Mouse (Mus musculus): Measurements from ENCODE around the gene Zfp446. TPM values are rescaled to one million over a fixed set of nuclear protein-coding genes. Genes with fewer than 3 reads are reported as not detected.

Zfp446 gene
- polyA plus RNA-seq, 1 experiment from 2014 or later, result 2.1 TPM

DNA sequence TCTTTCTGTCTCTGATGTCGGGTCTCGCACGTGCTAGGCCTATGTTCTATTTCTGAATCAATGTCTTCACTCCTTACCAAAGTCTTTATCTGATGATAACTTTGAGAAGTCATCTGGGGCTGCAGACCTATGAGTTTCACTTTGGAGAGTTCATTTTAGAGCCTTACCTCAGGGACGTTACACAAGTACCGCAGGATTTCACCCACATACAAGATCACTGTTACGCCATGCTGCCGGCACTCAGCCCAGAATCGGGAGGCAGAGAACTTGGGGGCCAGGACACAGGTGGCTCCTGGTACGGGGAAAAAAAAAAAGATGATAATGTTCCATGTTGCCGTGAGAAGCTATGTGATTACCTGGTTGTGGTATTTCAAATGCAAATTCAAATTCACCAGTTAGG, 15.5 kb downstream of the Zfp446 start:
- Histone ChIP-seq H3K36me3 (ENCODE audit: control insufficient read depth, insufficient read depth, low read length) (no peaks in the 10 kb centered on the region), H3K4me1 (replicated peaks; ENCODE audit: control insufficient read depth, insufficient read depth) (no peaks in the 10 kb centered on the region), H3K27ac (replicated peaks) (no peak overlapping the region), H3K4me2 (replicated peaks; ENCODE audit: low read depth) (no peak overlapping the region), H3K27me3 (ENCODE audit: control insufficient read depth, insufficient read depth, low read length) (no peaks in the 10 kb centered on the region), H3K4me3 (ENCODE audit: low read depth, low read length) (no peak overlapping the region), H3K9ac (ENCODE audit: low read length) (no peak overlapping the region), H3K9me3 (ENCODE audit: control insufficient read depth, low read length) (no peaks in the 10 kb centered on the region)
- no peak for DNase-seq (ENCODE audit: low spot score)
- TF ChIP-seq CTCF (IDR thresholded peaks at IDR 0.05; ENCODE audit: low read depth), result no peak
- ATAC-seq (ENCODE audit: low FRiP score, low TSS enrichment), result no peak
- 86% methylated on average over 10 of the region's 10 CpGs for WGBS

DNA sequence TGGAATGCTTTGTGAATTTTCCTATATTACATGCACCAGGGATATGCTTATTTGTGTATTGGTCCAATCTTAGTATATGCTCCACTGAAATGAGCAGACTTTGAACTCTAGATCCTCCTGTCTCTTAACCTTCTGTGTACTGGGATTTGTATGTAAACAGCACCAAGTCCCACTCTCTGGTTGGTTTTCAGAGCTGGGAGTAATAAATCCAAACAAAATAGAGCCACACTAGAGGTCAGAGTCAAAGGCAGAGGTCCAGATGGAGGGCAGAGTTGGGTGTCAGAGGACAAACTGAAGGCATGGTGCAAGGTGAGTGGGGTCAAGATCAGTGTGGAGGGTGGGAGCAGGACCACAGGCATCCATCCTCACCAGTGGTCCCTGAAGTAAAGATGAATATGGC, 18.2 kb downstream of the Zfp446 start:
- no peak for DNase-seq (ENCODE audit: low spot score)

DNA sequence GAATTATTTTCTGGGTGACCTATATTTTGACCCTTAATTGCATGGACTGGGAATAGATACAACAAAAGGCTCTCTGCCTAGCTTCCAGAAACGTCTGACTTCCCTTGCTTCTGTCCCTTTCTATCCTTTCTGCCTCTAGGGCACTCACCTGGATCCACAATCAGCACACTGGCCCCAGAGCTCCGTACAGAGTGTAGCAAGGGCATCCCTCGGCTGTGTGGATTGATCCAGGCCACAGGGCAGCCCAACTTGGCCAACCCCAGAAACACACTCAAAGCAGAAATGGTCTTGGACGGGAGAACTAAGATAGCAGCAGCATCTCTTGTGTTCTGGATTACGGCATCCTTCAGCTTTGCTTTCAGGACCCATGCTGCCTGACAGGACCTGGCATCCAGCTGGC, 19.6 kb downstream of the Zfp446 start:
- WGBS, result 69% methylated on average over 5 of the region's 5 CpGs
- TF ChIP-seq CTCF (IDR thresholded peaks at IDR 0.05; ENCODE audit: low read depth) (no peak), EP300 (optimal IDR thresholded peaks at IDR 0.05) (no peak)
- no peaks in the 10 kb centered on the region for H3K36me3 ChIP-seq (ENCODE audit: control insufficient read depth, insufficient read depth, low read length)
- DNase-seq (ENCODE audit: low spot score) (no peak), ATAC-seq (ENCODE audit: low FRiP score, low TSS enrichment) (no peak)
- no peak overlapping the region for H3K4me3 ChIP-seq (ENCODE audit: low read depth, low read length)
- no peak overlapping the region for H3K9ac ChIP-seq (ENCODE audit: low read length)
- no peak overlapping the region for H3K4me2 ChIP-seq (replicated peaks; ENCODE audit: low read depth)
- no peak overlapping the region for H3K27ac ChIP-seq (replicated peaks)
- H3K27me3 ChIP-seq (ENCODE audit: control insufficient read depth, insufficient read depth, low read length), result no peaks in the 10 kb centered on the region
- no peaks in the 10 kb centered on the region for H3K9me3 ChIP-seq (ENCODE audit: control insufficient read depth, low read length)
- no peaks in the 10 kb centered on the region for H3K4me1 ChIP-seq (replicated peaks; ENCODE audit: control insufficient read depth, insufficient read depth)

More for the DNA sequence above, 18.2 kb downstream of the Zfp446 start:
- Histone ChIP-seq H3K4me1 (replicated peaks; ENCODE audit: control insufficient read depth, insufficient read depth) (no peaks in the 10 kb centered on the region), H3K9ac (ENCODE audit: low read length) (no peak overlapping the region), H3K27ac (replicated peaks) (no peak overlapping the region), H3K27me3 (ENCODE audit: control insufficient read depth, insufficient read depth, low read length) (no peaks in the 10 kb centered on the region), H3K4me3 (ENCODE audit: low read depth, low read length) (no peak overlapping the region), H3K36me3 (ENCODE audit: control insufficient read depth, insufficient read depth, low read length) (no peaks in the 10 kb centered on the region), H3K9me3 (ENCODE audit: control insufficient read depth, low read length) (no peaks in the 10 kb centered on the region), H3K4me2 (replicated peaks; ENCODE audit: low read depth) (no peak overlapping the region)
- no peak for ATAC-seq (ENCODE audit: low FRiP score, low TSS enrichment)
- TF ChIP-seq CTCF (IDR thresholded peaks at IDR 0.05; ENCODE audit: low read depth) (no peak), EP300 (optimal IDR thresholded peaks at IDR 0.05) (no peak)

DNA sequence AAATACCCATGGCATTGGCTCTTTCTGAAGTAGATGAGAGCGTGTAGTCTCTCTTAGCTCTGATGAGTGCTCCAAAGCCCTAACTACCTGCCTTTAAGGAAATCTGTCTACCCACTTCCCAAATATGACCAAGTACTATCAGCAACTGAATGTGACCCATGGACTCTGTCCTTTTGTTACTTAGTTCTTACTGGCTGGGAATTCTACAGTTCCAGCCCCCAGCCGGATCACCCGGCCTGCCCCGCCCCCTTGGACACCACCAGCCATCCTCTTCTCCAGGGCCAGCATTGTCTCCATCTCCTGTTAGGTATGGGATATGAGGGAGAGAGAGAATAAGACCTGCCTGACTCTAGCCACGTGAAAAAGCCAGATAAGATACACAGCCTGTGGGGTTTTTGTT, 20.4 kb downstream of the Zfp446 start, which contains the start of gene Slc27a5:
Slc27a5 (minus strand) TSS at position 140 of the 400 bp plus-strand sequence.
- no peak for TF ChIP-seq EP300 (optimal IDR thresholded peaks at IDR 0.05)
- TF ChIP-seq CTCF (IDR thresholded peaks at IDR 0.05; ENCODE audit: low read depth), result no peak
- Histone ChIP-seq H3K4me2 (replicated peaks; ENCODE audit: low read depth) (no peak within 1 kb of the TSS), H3K9ac (ENCODE audit: low read length) (no peak within 1 kb of the TSS), H3K9me3 (ENCODE audit: control insufficient read depth, low read length) (no peaks in the 10 kb centered on the region), H3K36me3 (ENCODE audit: control insufficient read depth, insufficient read depth, low read length) (no peaks in the 10 kb centered on the region), H3K27ac (replicated peaks) (no peak within 1 kb of the TSS), H3K4me3 (ENCODE audit: low read depth, low read length) (no peak within 1 kb of the TSS), H3K4me1 (replicated peaks; ENCODE audit: control insufficient read depth, insufficient read depth) (no peaks in the 10 kb centered on the region), H3K27me3 (ENCODE audit: control insufficient read depth, insufficient read depth, low read length) (no peaks in the 10 kb centered on the region)
- DNase-seq (ENCODE audit: low spot score), result no peak
- WGBS, result 76% methylated on average over 5 of the region's 5 CpGs
- no peak for ATAC-seq (ENCODE audit: low FRiP score, low TSS enrichment)

DNA sequence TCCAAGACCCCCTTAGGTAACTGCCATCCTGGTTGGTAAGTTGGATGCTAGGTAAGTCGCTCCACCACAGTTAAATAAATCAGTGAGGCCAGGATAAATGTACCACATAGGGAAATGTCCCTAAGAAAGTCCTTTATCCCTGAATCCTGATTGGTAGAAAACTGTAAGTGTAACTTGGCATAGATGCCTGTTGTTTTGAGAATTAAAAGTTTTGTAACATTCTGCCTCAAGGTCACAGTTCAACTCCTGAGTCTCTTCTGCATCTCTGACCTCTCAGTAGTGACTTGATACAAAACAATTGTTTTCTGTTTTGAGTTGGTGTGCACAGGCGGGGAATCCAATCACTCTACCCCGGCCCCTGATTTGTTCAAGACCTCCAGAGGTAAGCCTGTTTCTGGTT, 21.2 kb downstream of the Zfp446 start, which contains the start of gene Trim28:
Trim28 (plus strand) TSS at position 264 of the 400 bp plus-strand sequence.
- Histone ChIP-seq H3K4me2 (replicated peaks; ENCODE audit: low read depth) (no peak within 1 kb of the TSS), H3K4me3 (ENCODE audit: low read depth, low read length) (no peak within 1 kb of the TSS), H3K27me3 (ENCODE audit: control insufficient read depth, insufficient read depth, low read length) (no peaks in the 10 kb centered on the region), H3K9me3 (ENCODE audit: control insufficient read depth, low read length) (no peaks in the 10 kb centered on the region), H3K9ac (ENCODE audit: low read length) (no peak within 1 kb of the TSS), H3K4me1 (replicated peaks; ENCODE audit: control insufficient read depth, insufficient read depth) (no peaks in the 10 kb centered on the region), H3K27ac (replicated peaks) (no peak within 1 kb of the TSS), H3K36me3 (ENCODE audit: control insufficient read depth, insufficient read depth, low read length) (no peaks in the 10 kb centered on the region)
- DNase-seq (ENCODE audit: low spot score) (no peak), ATAC-seq (ENCODE audit: low FRiP score, low TSS enrichment) (no peak)
- 80% methylated on average over 3 of the region's 3 CpGs for WGBS
- no peak for TF ChIP-seq CTCF (IDR thresholded peaks at IDR 0.05; ENCODE audit: low read depth)

DNA sequence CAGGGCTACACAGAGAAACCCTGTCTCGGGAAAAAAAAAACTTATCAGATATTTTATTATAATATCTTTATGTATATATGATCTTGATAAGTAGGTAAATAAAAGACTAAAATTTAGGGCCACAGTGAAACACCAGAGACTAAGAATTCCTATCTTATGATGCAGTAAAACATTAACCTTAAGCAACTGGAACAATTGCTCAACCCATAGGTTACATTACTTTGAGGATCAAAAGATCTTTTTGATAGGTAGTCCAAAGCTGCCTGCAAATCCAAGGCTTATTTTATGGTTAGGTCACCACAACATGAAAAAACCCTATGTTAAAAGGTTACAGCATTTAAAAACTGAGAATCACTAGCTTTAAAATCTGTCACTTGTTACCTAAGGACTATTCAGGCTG, 23.9 kb downstream of the Zfp446 start:
- Histone ChIP-seq H3K27me3 (ENCODE audit: control insufficient read depth, insufficient read depth, low read length) (no peaks in the 10 kb centered on the region), H3K27ac (replicated peaks) (no peak overlapping the region), H3K4me2 (replicated peaks; ENCODE audit: low read depth) (no peak overlapping the region), H3K36me3 (ENCODE audit: control insufficient read depth, insufficient read depth, low read length) (peaks cover 5% of the 10 kb centered on the region; the same call in 1 of the 2 replicates), H3K4me1 (replicated peaks; ENCODE audit: control insufficient read depth, insufficient read depth) (no peaks in the 10 kb centered on the region), H3K9me3 (ENCODE audit: control insufficient read depth, low read length) (no peaks in the 10 kb centered on the region), H3K9ac (ENCODE audit: low read length) (no peak overlapping the region), H3K4me3 (ENCODE audit: low read depth, low read length) (no peak overlapping the region)
- ATAC-seq (ENCODE audit: low FRiP score, low TSS enrichment) (no peak), DNase-seq (ENCODE audit: low spot score) (no peak)
- WGBS, result 48% methylated on average over 1 of the region's 1 CpGs
- TF ChIP-seq EP300 (optimal IDR thresholded peaks at IDR 0.05) (no peak), CTCF (IDR thresholded peaks at IDR 0.05; ENCODE audit: low read depth) (no peak)
